Mouse (Mus musculus) heart, postnatal 25 days (tissue): ENCODE results near the gene Prox1. TPM values are rescaled to one million over a fixed set of nuclear protein-coding genes. Genes with fewer than 3 reads are reported as not detected.

Experiments used
- DNase-seq: peaks from one replicate; pipeline ENCODE4 v3.0.0; 2022; ENCODE audit warnings: low spot score
- intact Hi-C: fragments of 180-260 bp; cut with DNase I; formaldehyde crosslinking; loops from one replicate; pipeline ENCODE4 v1.15.1; 2025
- total RNA-seq, 2 experiments: library from RNA; stranded (reverse); gene quantifications; 2 replicates each; pipeline ENCODE4 v1.2.3; 2021

Gene Prox1
- total RNA-seq: 10 to 100 TPM; 48.8 to 48.9 TPM

DNA sequence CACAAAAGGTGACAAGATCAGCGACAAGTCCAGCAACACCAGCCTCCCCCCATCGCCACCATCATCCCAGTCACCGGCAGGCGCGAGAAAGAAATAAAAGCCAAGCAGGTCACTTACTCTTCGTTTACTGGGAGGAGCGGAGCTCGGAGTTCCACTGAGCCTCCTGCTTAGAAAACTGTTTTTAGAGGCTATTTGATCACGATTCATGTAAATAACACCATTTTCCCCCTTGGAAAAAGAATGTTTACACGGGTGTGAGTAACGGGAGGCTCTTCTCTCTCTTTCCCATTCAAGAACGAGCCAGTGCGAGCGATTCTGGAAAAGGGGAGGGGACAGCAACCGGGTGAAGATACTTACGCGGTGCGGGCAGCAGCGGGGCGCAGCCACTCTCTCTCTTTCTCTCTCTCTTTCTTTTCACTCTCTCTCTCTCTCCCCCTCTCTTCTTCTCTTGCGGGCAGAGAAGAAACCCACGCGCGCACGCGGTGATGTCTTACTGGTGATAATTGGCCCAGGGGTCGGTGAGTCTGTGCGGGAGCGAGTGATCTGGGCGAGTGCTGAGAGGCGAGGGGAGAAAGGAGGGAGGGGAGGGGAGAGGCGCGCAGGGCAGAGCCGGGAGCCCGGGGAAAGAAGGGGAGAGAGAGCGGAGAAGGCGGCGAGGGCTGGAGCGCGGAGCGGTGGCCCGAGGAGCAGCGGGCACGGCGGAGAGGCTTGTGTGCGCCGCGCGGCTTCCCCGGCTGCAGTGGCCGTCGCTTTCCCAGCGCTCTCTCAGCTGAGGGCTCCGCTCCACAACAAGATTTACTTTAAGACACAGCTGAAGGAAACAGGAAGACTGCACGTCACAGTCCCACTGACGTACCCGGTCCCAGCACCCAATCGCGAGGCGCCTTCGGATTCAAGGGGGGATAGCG, at the start of gene Prox1:
Gene Prox1, minus strand, starts transcription at position 804 of the 908 bp plus-strand sequence.
- DNase-seq: peak; percentile 69
- intact Hi-C loops: loop anchor here (5.0 to 10.0 kb wide), 3 partner anchors 43 to 525 kb away; no protein-coding TSS in a partner anchor

DNA sequence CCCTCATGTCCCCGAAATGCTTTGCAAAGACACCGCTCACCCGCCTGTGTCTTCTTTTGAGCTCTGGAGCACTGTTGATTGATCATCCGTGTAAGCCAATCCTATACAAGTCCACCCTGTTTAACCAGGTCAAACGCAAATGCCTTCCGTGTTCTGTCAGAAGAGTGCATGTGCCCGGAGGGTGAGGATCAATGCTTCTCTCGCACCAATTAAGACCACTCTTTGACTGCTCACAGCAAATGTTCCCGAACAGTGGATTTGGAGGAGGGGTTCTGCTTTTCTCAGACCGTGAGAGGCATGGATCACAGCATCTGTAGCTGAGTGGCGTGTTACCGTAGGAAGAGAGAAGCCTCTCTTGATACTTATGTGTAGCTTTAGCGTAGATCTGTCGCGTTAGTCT, 46.1 kb upstream of the Prox1 start:
- DNase-seq: no peak
- intact Hi-C loops: no loop called here

DNA sequence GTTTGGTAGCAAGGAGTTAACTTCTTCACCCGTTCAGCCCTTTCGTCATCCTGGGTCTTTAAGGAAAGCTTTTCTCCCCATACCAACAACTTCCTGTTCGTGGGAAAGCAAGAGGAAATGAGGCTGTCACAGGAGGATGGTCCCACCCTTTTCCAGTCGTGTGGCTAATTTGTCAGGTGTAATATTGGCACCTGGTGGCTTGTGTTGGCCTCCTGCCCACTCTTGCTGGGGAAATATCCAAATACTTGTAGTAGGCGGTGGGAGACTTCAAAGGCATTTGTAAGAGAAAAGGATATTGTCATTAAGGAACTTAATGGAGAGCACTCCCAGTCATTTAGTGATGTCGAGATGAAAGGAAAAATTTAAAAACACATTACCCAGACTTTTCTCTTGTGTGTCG, 44.1 kb upstream of the Prox1 start:
- intact Hi-C loops: no loop called here
- no peak for DNase-seq

- DNase-seq: no peak
- intact Hi-C loops: no loop called here
Observed at GRCm38 (mm10) chr1:190213175-190213574, 42.7 kb upstream of the Prox1 start.

GRCm38 (mm10) chr1:190207246-190207645, 36.7 kb upstream of the Prox1 start:
- intact Hi-C loops: no loop called here
- no peak for DNase-seq

DNA sequence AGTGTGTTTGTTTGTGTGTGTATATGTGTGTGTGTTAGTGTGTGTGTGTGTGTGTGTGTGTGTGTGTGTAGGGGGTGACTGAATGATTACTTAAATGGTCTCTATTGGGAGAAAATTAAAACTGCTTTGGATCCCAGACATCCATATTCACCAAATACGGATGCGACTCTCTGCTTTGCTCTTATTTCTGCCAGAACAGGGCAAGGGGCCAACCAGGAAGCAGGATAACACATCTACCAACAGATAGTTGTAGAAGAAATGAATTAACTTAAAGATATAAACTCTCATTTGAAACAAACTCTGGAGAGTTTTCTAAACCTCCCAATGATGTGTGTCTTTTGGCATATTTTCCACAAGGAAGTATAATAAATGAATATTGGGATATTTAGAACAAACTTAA, 35.2 kb upstream of the Prox1 start:
- intact Hi-C loops: no loop called here
- DNase-seq: no peak

- intact Hi-C loops: no loop called here
- no peak for DNase-seq
Observed at GRCm38 (mm10) chr1:190204378-190205070, 34.0 kb upstream of the Prox1 start.

DNA sequence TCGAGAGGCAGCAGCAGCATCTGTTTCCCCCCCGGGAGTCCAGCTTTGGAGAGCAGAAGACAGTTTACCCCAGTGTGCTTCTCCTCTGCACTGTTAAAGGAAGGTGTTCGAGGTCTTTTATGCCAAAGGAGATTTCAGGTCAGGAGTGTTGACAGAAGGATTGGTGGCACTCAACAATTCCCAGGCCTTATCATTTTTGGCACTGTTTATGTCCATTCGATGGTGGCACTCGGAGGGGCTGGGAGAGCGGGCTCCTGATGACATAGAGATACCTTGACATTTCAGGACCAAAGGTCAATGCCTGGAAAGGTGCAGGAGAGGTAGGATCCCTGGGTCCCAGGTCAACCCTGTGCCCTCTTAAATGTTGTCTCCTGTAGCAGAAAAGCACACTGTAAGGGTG, 31.2 kb upstream of the Prox1 start:
- intact Hi-C loops: no loop called here
- DNase-seq: no peak

- intact Hi-C loops: no loop called here
Observed at GRCm38 (mm10) chr1:190200996-190201395, 30.5 kb upstream of the Prox1 start.

GRCm38 (mm10) chr1:190198247-190198646, 27.7 kb upstream of the Prox1 start:
- no peak for DNase-seq
- intact Hi-C loops: no loop called here

More at GRCm38 (mm10) chr1:190200996-190201395, 30.5 kb upstream of the Prox1 start:
- no peak for DNase-seq

GRCm38 (mm10) chr1:190192011-190192410, 21.5 kb upstream of the Prox1 start:
- no peak for DNase-seq
- intact Hi-C loops: no loop called here

DNA sequence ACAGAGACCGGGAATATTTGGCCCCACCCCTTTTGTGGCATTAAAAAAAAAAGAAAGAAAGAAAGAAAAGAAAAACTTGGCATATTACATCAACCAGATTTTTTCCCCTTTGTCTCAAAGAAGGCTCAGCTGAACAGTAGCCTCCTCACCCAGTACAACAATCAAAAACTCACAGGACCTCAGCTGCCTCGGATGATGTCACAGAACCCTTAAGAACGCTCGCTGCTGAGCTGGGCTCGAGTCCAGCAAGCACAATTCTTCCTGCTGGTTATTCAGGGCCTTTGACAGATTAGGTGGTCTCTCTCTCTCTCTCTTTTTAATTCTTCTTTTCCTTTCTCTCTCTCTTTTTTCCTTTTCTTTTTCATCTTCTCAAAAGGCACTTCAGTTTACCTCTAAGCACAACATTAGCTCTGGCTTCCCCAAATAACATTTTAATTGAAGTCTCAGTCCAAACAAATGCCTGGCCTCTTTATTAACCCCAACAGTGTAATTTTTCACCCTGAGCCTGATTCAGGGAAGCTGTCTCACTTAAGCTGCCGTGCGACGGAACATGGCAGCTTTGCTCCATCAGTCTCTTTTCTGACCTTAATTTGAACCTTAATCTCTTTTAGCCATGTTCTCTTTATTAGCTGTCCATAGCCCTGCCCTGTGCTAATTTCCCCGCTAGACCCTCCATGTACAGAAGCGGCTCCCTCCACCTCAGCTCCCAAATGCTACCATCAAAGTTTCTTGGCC, 19.9 kb upstream of the Prox1 start:
- no peak for DNase-seq
- intact Hi-C loops: no loop called here

DNA sequence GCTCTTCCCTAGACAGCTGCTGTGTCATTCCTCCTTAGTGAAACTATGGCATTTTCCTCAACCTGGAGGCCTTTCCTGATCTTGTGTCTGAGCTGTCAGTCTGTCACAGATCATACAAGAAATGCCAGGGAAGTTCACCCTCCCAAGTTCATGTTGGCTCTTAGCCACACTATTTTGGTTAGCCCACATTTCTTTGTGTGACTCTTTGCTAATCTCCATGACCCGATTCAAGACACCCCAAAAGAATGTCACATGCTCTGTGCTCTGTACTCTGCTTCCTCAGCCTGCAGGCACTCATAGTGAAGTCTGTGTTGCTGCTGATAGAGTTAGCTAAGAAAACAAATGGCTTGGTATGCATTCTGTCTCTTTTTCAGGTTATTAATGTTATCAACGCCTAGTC, 18.6 kb upstream of the Prox1 start:
- DNase-seq: no peak

DNA sequence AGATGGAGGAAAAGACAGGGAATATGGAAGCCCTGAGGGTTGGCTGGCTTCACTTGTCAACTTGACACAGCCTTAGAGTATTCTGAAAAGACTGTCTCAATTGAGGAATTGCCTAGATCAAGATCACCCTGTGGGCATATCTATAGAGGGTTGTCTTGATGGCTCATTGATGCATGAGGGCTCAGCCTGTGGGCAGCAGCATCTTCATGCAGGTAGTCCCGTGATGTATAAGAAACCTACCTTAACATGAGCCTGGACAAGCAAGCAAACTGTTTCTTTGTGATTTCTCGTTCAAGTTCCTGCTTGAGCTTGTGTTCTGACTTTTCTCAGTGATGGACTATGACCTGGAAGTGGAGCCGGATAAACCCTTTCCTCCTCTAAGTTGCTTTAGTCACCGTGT, 15.8 kb upstream of the Prox1 start:
- no peak for DNase-seq
- intact Hi-C loops: no loop called here

More for the DNA sequence above, 18.6 kb upstream of the Prox1 start:
- intact Hi-C loops: no loop called here

DNA sequence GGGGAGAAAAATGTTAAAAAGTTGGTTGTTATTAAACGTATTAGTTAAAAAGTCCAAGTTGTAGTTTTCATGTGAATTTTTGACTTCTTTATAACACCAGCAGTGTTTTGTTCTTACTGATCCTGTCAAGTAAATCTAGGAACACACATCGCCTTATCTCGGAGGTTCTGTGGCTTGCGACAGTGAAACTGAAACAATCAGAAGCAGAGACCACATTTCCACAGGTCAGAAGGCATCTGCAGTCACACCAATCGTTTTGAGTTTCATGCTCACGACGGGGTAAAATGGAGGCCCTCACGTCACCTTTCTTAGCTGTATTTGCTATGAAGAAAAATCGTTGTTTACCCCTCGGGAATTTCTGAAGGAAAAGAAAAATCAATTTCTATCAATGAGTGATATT, 14.8 kb upstream of the Prox1 start:
- intact Hi-C loops: no loop called here
- no peak for DNase-seq

- intact Hi-C loops: no loop called here
- DNase-seq: no peak
Observed at GRCm38 (mm10) chr1:190183574-190183973, 13.1 kb upstream of the Prox1 start.

- intact Hi-C loops: no loop called here
- peak; percentile 43 for DNase-seq
Observed at GRCm38 (mm10) chr1:190181765-190182164, 11.3 kb upstream of the Prox1 start.

- intact Hi-C loops: no loop called here
- no peak for DNase-seq
Observed at GRCm38 (mm10) chr1:190180861-190181260, 10.3 kb upstream of the Prox1 start.

- DNase-seq: no peak
Observed at GRCm38 (mm10) chr1:190176961-190177360, 6.4 kb upstream of the Prox1 start.

More at GRCm38 (mm10) chr1:190176961-190177360, 6.4 kb upstream of the Prox1 start:
- intact Hi-C loops: no loop called here
